Mouse (Mus musculus) fat pad, adult 2 months (tissue): Measurements from ENCODE around the gene Mr1.
A peak's percentile ranks its signal among the peaks of the same experiment; 100 is the strongest.
"Not testable (repeated sequence)": the region's sequence is repeated elsewhere in the genome, so short reads cannot be mapped to it uniquely, and the experiment has no call there.

Experiments
- DNase-seq: peaks from one replicate; pipeline ENCODE4 v3.0.0-alpha.2; 2011; ENCODE audit warnings: low read depth, low spot score; ENCODE audit errors: extremely low read depth

Gene Mr1

DNA sequence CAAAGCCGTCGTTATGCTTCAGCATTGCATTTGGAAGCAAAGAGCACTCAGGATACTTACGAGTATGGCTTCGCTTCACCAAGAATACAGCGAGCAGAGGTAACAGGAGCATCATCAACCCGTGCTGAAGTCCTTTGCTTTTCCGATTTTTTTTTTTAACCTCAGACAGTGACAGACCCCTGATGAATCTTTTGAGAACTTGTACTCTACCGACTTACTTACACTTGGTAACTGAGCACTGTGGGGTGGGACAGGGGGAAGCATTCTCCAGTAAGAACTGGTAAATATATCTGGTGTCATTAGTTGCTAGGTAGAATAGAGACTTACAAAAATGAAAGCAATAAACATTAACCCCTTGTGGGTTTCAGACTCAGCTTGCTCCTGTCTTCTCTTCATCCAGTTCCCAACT lies at the start of gene Mr1:
Gene Mr1 (minus strand): TSS at position 243 of the 409 bp plus-strand sequence.
- DNase-seq = no peak

DNA sequence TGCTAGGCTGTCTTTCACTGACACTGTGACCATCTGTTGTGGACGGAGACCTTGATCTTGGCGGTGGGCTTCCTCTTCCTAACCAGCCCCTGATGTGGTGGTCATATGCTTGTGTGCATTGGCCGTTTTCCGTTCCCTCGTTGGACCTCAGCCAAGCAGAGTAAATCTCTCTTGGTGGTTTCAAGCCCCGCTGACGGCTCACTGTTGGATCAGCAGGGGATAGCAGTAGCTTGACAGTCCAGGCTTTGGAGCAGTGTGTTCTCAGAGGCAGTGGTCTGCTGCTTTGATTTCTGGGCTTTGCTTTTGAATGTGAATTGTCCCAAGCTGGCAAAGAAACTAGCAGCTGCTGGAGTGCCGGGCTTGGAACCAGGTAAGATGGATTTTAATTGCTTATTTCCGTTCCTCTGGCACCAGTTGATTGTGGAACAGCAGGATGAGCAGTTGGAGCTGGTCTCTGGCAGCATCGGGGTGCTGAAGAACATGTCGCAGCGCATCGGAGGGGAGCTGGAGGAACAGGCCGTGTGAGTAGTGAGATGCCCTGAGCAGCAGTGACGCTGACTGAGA lies 46.3 kb upstream of the Mr1 start:
- DNase-seq = no peak

DNA sequence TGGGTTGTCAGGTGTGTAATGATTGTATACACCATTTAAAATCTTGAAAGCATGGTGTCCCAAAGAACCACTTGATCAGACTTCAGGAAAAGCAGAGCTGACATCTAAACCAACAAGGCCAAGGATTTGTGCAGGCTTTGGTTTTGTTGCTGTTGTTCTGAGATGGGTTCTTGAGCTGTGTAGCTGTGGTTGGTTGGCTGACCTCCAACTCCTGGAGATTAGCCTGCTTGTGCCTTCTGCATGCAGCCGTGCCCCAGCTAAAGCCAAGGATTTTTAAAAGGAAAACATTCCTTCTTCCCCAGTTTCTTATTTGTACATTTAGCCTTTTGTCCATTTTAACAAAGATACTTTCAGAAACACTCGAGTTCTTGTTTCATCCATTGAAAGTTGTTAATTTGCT lies 45.1 kb upstream of the Mr1 start:
- DNase-seq = no peak

DNA sequence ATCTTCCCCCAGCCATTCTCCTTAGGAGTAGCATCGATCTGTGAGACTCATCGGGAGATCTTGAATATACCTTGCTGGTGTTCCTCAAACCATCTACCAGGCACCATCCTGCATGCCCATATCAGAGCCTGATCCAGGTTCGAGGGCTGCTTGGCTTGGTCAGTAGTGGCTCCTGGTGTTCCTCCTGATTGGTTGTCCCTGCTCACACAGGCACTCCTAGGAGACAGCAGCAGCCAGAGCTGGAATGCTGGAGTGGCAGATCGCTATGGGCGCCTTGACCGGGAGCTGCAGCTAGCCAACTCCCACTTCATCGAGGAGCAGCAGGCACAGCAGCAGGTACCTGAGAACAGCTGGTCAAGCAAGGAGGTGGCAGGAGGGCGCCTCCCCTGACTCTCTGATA lies 44.6 kb upstream of the Mr1 start:
- no peak for DNase-seq

DNA sequence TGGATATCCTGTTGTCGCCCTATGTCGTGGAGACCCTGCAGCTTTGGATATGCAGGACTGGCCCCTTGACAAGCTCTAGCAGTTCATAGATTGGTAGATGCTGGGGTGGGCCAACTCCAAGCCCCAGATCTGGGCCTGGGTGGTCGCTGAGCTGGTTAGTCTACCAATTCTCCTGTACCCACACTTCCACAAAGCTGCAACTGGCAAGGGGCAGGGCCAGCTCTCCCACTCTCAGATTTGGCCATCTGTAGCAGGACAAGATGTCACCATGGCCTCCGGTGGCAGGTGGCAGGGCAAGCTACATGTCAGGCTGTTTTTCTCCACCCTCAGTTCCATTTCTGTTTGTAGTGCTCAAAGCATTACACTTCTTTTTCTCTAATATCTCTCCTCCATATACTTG lies 42.0 kb upstream of the Mr1 start:
- no peak for DNase-seq

DNA sequence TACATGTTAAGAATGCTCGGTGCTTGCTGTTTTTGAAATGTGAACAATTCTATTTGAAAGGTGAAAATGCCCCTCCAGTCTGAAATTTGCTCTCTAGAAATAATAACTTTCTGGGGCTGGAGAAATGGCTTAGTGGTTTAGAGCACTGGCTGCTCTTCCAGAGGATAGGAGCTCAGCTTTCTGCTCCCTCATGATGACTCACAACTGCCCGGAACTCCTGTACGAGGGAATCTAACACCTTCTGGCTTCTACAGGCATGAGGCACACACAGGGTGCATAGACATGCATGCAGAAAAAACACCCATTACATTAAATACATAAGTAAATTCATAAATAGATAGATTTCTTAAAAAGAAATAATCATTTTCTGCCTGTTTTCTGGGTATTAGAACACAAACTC lies 37.6 kb upstream of the Mr1 start:
- no peak for DNase-seq

- DNase-seq = no peak
Observed at GRCm38 (mm10) chr1:155178192-155178924, 31.7 kb upstream of the Mr1 start.

- no peak for DNase-seq
Observed at GRCm38 (mm10) chr1:155174424-155174823, 27.8 kb upstream of the Mr1 start.

DNA sequence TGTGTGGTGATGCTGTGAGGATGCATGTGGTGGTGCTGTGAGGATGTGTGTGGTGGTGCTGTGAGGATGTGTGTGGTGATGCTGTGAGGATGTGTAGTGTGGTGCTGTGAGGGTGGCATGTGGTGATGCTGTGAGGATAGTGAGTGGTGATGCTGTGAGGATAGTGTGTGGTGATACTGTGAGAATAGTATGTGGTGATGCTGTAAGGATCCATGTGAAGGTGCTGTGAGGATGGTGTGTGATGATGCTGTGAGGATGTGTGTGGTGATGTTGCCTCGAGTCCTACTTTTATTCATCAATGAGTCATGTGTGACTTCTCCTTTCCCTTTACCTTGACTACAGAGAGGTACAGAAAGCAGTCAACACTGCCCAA lies 27.0 kb upstream of the Mr1 start:
- not testable (repeated sequence) for DNase-seq

- no peak for DNase-seq
Observed at GRCm38 (mm10) chr1:155172895-155173643, 26.5 kb upstream of the Mr1 start.

DNA sequence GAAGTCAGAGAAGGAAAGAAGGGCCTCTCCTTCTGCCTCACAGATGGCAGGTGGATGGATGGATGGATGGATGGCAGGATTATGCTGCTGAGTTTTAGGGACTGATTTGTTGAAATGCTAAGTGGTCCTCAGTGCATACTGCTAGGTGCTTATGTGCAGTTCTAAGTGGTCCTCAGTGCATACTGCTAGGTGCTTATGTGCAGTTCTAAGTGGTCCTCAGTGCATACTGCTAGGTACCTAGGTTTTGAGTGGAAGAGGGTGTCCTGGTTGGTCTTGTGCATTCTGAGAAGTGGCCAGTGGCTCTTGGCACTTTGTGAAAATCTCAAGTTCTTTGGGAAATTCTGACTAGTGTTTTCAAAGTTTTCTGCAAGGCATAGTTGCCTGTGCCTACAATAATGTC lies 23.3 kb upstream of the Mr1 start:
- no peak for DNase-seq

- DNase-seq = no peak
Observed at GRCm38 (mm10) chr1:155167453-155167852, 20.8 kb upstream of the Mr1 start.

DNA sequence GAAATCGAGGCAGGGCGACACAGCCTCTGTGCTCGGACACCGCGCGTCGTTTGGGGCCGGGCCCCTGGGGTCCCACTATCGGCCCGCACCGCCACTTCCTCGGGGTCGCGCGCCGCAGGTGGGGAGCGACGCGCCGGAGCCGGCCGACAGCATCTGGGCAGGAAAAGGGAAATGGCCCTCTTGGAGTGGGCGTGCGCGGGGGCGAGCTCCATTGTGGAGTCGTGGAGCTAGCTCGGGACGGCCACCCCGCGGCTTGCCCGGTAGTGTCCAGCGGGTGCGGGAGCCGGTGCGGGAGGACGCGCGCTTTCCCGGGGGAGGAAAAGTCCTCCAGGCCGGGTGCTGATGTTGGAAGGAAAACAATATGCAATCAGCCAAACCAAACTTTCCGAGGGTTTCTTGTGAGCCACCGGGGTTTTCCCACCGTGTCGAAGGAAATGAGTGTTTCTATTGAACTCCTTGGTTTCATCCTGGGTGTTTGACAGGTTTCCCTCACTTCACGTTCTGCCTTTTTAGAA lies 12.4 kb upstream of the Mr1 start:
- DNase-seq = no peak

- DNase-seq = no peak
Observed at GRCm38 (mm10) chr1:155158141-155158969, 11.7 kb upstream of the Mr1 start, which contains the start of gene Stx6. Gene Stx6 (plus strand): TSS chr1:155158715.

DNA sequence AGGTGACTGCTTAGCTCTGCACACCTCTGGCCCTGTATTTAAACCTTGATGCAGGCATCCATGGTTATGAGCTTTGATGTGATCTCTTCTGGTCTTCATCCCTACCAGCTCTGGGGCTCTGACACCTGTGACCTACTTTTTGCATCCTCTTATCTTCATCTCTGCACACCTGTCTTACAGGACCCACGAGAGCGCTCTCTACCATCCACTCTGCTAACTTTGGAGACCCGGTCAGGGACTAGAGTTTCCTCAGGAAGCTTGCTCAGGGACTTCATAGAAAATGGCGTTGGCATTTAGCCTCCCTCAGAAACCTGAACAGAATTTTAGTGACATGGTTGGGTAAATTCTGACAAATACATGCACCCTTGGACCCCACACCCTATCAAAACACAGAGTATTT lies 7.3 kb upstream of the Mr1 start:
- no peak for DNase-seq

DNA sequence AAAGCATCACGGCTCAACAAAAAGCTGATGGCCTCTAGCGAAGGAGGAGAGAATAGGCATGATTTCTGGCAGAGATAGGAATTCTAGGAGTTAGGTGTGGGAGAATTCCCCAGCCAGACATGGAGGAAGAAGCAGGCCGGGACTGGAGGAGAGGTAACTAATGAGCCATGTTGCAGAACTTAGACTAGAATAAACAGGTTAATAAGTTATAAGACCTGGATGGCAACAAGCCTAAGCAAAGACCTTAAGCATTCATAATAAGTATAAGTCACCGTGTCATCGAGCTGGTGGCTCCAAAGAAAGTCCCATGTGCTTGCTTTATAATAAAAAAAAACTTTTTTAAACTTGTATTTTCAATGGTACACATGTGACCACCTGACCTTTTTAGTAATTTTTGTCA lies 4.2 kb upstream of the Mr1 start:
- DNase-seq = no peak

- DNase-seq = no peak
Observed at GRCm38 (mm10) chr1:155149403-155149802, 2.8 kb upstream of the Mr1 start.

DNA sequence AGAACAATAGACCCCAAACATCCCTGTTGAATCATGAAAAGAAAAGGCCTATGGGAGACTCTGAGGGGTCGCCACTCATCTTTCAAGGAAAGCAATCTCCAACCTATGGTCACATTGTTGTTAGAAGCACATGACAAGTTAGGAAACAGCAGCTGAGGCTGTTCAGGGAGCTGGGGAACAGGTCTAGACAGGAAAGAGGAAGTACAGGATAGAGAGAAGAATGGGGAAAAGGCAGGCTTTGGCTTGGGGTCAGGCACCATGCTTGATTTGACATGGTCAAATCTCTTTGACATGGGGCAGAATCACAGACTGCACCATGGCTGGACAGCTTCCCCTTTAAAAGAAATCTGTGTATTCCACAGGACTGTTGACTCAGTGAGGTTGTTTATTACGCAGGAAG lies 614 bp upstream of the Mr1 start:
- no peak for DNase-seq

- no peak for DNase-seq
Observed at GRCm38 (mm10) chr1:155145620-155146019, 994 bp downstream of the Mr1 start.

- DNase-seq = no peak
Observed at GRCm38 (mm10) chr1:155140076-155140475, 6.5 kb downstream of the Mr1 start.

DNA sequence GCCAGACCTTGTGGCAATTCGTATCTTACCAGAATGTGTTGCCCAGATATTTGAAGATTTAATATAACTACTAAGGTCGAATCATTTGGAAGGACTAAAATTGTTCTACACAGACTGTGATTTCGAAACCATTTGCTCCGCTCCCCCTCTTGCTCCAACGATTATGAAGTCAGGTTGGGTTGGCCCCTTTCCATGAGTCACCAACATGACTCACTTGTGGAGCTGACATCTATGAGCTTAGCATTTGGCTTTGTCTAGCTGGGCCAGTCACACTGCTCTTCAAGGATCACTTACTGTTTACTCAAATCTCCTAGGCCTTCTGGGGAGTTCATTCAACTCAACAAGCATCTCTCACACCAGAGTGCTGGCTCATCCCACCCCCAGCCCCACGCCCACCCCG lies 7.8 kb downstream of the Mr1 start:
- peak; percentile 92 for DNase-seq
